Mouse (Mus musculus): Measurements from ENCODE around the gene Bcl7b. TPM values are rescaled to one million over a fixed set of nuclear protein-coding genes. Genes with fewer than 3 reads are reported as not detected.

Bcl7b gene
- polyA plus RNA-seq, 1 experiment = 64.4 TPM

DNA sequence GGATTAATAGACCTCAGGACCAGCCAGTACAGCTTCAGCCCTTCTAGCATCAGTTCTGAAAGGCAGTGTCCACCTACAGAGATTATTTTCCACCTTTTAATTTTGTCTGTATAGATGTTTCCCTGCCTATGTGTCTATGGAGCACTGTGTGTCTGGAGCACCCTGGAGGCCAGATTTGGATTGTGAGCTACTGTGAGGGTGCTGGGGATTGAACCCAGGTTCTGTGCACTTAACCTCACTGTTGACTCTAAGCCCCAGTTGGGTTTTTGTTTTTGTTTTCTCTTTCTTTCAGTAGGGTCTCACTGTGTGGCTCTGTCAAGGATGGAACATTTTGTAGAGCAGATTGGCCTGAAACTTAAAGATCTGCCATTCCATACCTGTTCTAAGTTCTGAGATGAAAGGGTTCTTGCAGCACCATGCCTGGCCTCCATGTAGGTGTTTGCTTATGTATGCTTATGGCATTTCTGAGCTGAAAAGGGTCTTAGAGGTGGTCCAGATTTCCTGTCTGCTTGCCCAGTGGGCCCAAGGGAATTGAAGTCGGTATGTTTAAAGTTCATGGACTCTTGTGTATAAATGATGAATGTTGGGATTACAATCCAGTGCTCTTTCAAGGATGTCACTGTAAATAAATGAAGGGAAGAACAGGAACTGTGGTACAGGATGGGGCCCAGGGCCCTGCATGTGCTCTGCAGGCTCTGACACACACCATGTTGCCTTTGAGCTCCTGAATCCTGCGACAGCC is 21.4 kb downstream of the Bcl7b start:
- TF ChIP-seq POLR2A (IDR thresholded peaks at IDR 0.05; ENCODE audit: borderline replicate concordance, insufficient read depth, low read length) = no peak
- TF ChIP-seq CTCF (IDR thresholded peaks at IDR 0.05; ENCODE audit: borderline replicate concordance, insufficient read depth, low read depth, low read length) = no peak
- H3K4me3 ChIP-seq (replicated peaks; ENCODE audit: insufficient read depth, low read depth, low read length) = no peak overlapping the region
- 14% methylated on average over 2 of the region's 2 CpGs for WGBS
- no peaks in the 10 kb centered on the region for H3K27me3 ChIP-seq (ENCODE audit: control insufficient read depth, insufficient read depth, low read length)
- no peak for DNase-seq
- H3K4me1 ChIP-seq (ENCODE audit: control insufficient read depth, insufficient read depth, low read length) = peaks cover 13% of the 10 kb centered on the region
- H3K27ac ChIP-seq (ENCODE audit: insufficient read depth, low read length) = no peak overlapping the region

DNA sequence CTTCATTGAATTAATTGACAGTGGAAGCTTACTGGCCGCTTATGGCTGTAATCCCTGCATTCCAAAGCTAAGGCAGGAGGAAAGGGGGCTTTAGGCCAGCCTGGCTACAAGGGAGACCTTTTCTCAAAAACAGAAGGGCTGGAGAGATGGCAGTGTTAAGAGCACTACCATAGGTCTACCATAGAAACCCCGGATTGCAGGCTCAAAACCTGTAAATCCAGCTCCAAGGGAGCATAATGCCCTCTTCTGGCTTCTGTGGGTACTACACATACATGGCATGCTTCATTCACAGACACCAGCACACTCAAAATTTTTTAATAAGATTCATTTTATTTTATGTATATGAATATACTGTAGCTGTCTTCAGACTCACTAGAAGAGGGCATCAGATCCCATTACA is 23.5 kb downstream of the Bcl7b start:
- no peak overlapping the region for H3K27ac ChIP-seq (ENCODE audit: insufficient read depth, low read length)
- peak; percentile 67; the same call in 1 of the 2 replicates for TF ChIP-seq CTCF (IDR thresholded peaks at IDR 0.05; ENCODE audit: borderline replicate concordance, insufficient read depth, low read depth, low read length)
- TF ChIP-seq POLR2A (IDR thresholded peaks at IDR 0.05; ENCODE audit: borderline replicate concordance, insufficient read depth, low read length) = no peak
- DNase-seq = peak; percentile 69 to 70
- 32% methylated on average over 2 of the region's 2 CpGs for WGBS
- H3K27me3 ChIP-seq (ENCODE audit: control insufficient read depth, insufficient read depth, low read length) = no peaks in the 10 kb centered on the region
- H3K4me1 ChIP-seq (ENCODE audit: control insufficient read depth, insufficient read depth, low read length) = peaks cover 13% of the 10 kb centered on the region
- H3K4me3 ChIP-seq (replicated peaks; ENCODE audit: insufficient read depth, low read depth, low read length) = peak overlapping the region; percentile 27

DNA sequence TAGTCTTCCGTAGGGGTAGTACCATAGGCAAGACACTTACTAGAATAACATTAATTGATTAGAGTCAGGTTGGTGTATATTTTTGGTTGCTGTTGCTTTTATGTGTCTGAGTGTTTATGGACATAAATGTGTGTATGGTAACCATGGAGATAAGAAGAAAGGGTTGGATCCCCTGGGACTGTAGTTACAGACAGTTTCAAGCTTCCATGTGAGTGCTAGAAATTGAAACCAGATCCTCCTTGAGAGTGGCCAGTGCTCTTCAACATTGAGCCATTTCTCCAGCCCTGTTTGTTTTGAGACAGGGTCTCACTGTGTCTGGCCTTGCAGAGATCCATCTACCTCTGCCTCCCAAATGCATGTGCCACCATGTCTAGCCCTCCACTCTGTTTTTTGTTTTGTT is 24.3 kb downstream of the Bcl7b start:
- no peak for DNase-seq
- WGBS = 90% methylated on average over 1 of the region's 1 CpGs
- Histone ChIP-seq H3K27ac (ENCODE audit: insufficient read depth, low read length) (no peak overlapping the region), H3K4me3 (replicated peaks; ENCODE audit: insufficient read depth, low read depth, low read length) (no peak overlapping the region), H3K4me1 (ENCODE audit: control insufficient read depth, insufficient read depth, low read length) (peaks cover 13% of the 10 kb centered on the region), H3K27me3 (ENCODE audit: control insufficient read depth, insufficient read depth, low read length) (no peaks in the 10 kb centered on the region)
- no peak for TF ChIP-seq CTCF (IDR thresholded peaks at IDR 0.05; ENCODE audit: borderline replicate concordance, insufficient read depth, low read depth, low read length)
- no peak for TF ChIP-seq POLR2A (IDR thresholded peaks at IDR 0.05; ENCODE audit: borderline replicate concordance, insufficient read depth, low read length)

DNA sequence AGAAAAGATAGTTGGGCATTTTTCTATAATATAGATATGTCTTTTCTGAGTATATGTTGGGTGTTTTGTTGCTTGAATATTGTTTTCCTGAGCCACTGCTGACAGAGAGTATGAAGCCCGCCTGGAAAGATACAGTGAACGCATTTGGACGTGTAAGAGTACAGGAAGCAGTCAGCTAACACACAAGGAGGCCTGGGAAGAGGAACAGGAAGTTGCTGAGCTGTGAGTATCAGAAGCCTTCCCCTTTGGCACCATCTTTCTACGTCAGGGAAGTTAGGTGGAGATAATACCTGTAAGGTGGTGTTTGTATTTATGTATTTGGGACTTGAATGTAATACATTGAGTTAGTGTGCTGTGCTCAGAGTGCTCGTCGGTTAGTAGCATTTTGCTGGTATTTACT is 28.3 kb downstream of the Bcl7b start:
- Histone ChIP-seq H3K4me3 (replicated peaks; ENCODE audit: insufficient read depth, low read depth, low read length) (no peak overlapping the region), H3K4me1 (ENCODE audit: control insufficient read depth, insufficient read depth, low read length) (peaks cover 7% of the 10 kb centered on the region; the same call in 1 of the 2 replicates), H3K27me3 (ENCODE audit: control insufficient read depth, insufficient read depth, low read length) (no peaks in the 10 kb centered on the region), H3K27ac (ENCODE audit: insufficient read depth, low read length) (no peak overlapping the region)
- no peak for DNase-seq
- WGBS = 62% methylated on average over 6 of the region's 6 CpGs
- TF ChIP-seq CTCF (IDR thresholded peaks at IDR 0.05; ENCODE audit: borderline replicate concordance, insufficient read depth, low read depth, low read length) (no peak), POLR2A (IDR thresholded peaks at IDR 0.05; ENCODE audit: borderline replicate concordance, insufficient read depth, low read length) (no peak)

DNA sequence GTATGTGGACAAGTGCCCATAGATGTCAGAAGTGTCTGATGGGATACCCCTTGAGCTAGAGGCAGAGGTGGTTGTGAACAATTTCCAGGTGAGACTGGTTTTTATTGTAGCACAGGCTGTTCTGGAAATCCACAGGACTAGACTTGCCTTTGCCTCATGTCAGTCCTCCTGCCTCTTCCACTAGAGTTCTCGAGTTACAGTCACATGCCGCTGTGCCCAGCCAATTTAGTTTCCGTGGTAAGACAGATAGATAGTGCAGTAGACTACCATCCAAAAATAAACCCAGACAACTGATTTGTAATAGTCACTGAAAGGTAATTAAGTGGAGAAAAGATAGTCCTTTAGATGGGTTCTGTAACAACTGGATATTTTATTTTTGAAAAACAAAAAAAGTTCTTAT is 34.7 kb downstream of the Bcl7b start:
- no peaks in the 10 kb centered on the region for H3K27me3 ChIP-seq (ENCODE audit: control insufficient read depth, insufficient read depth, low read length)
- 81% methylated on average over 3 of the region's 3 CpGs for WGBS
- H3K27ac ChIP-seq (ENCODE audit: insufficient read depth, low read length) = no peak overlapping the region
- no peaks in the 10 kb centered on the region for H3K4me1 ChIP-seq (ENCODE audit: control insufficient read depth, insufficient read depth, low read length)
- no peak for TF ChIP-seq POLR2A (IDR thresholded peaks at IDR 0.05; ENCODE audit: borderline replicate concordance, insufficient read depth, low read length)
- no peak for TF ChIP-seq CTCF (IDR thresholded peaks at IDR 0.05; ENCODE audit: borderline replicate concordance, insufficient read depth, low read depth, low read length)
- no peak overlapping the region for H3K4me3 ChIP-seq (replicated peaks; ENCODE audit: insufficient read depth, low read depth, low read length)
- DNase-seq = no peak

DNA sequence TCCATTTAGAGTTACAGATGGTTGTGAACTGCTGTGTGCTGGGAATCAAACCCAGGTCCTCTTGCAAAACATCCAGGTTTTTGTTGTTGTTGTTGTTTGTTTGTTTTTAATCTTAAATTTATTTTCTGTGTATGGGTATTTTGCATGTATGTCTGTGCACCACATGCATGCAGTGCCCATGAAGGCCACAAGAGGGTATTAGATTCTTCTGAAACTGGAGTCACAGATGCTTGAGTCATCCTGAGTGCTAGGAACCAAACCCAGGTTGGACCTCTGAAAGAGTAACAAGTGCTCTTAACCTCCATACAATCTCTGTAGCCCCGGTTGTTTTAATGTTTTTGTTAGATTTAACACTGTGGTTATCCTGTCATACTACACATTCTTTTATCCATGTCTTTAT is 40.1 kb downstream of the Bcl7b start:
- Histone ChIP-seq H3K4me1 (ENCODE audit: control insufficient read depth, insufficient read depth, low read length) (no peaks in the 10 kb centered on the region), H3K4me3 (replicated peaks; ENCODE audit: insufficient read depth, low read depth, low read length) (no peak overlapping the region), H3K27ac (ENCODE audit: insufficient read depth, low read length) (no peak overlapping the region), H3K27me3 (ENCODE audit: control insufficient read depth, insufficient read depth, low read length) (no peaks in the 10 kb centered on the region)
- no peak for TF ChIP-seq POLR2A (IDR thresholded peaks at IDR 0.05; ENCODE audit: borderline replicate concordance, insufficient read depth, low read length)
- TF ChIP-seq CTCF (IDR thresholded peaks at IDR 0.05; ENCODE audit: borderline replicate concordance, insufficient read depth, low read depth, low read length) = no peak
- DNase-seq = no peak
- 96% methylated on average over 1 of the region's 1 CpGs for WGBS

DNA sequence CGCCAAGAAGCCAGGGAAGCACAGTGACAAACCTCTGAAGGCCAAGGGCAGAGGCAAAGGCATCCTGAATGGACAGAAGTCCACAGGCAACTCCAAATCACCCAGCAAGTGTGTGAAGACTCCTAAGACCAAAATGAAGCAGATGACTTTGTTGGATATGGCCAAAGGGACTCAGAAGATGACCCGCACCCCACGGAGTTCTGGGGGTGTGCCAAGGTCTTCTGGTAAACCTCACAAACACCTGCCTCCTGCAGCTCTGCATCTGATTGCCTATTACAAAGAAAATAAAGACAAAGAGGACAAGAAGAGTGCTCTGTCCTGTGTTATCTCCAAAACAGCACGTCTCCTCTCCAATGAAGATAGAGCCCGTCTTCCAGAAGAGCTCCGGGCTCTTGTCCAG is 48.8 kb downstream of the Bcl7b start:
- WGBS = 56% methylated on average over 6 of the region's 6 CpGs
- no peak overlapping the region for H3K27ac ChIP-seq (ENCODE audit: insufficient read depth, low read length)
- H3K4me3 ChIP-seq (replicated peaks; ENCODE audit: insufficient read depth, low read depth, low read length) = no peak overlapping the region
- TF ChIP-seq CTCF (IDR thresholded peaks at IDR 0.05; ENCODE audit: borderline replicate concordance, insufficient read depth, low read depth, low read length) = no peak
- TF ChIP-seq POLR2A (IDR thresholded peaks at IDR 0.05; ENCODE audit: borderline replicate concordance, insufficient read depth, low read length) = no peak
- no peaks in the 10 kb centered on the region for H3K4me1 ChIP-seq (ENCODE audit: control insufficient read depth, insufficient read depth, low read length)
- H3K27me3 ChIP-seq (ENCODE audit: control insufficient read depth, insufficient read depth, low read length) = no peaks in the 10 kb centered on the region
- peak; percentile 43 to 47 for DNase-seq

DNA sequence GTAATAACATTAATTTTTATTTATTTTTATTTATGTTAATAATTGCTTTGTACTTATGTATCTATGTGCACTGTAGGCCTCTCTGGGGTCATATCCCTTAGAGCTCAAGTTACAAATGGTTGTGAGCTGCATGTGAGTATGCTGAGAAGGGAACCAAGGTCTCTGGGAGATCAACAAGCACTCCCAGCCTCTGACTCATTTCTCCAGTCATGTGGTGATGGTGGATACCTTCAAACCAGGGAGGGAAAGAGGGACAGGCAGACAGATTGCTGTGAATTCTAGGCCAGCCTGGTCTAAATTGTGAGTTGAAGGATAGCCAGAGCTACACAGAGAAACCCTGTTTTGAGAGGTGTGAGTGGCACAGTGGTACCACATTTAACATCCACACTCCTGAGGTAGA is 52.9 kb downstream of the Bcl7b start:
- Histone ChIP-seq H3K4me3 (replicated peaks; ENCODE audit: insufficient read depth, low read depth, low read length) (no peak overlapping the region), H3K4me1 (ENCODE audit: control insufficient read depth, insufficient read depth, low read length) (no peaks in the 10 kb centered on the region), H3K27ac (ENCODE audit: insufficient read depth, low read length) (no peak overlapping the region), H3K27me3 (ENCODE audit: control insufficient read depth, insufficient read depth, low read length) (no peaks in the 10 kb centered on the region)
- TF ChIP-seq POLR2A (IDR thresholded peaks at IDR 0.05; ENCODE audit: borderline replicate concordance, insufficient read depth, low read length) = no peak
- no peak for DNase-seq

Data from cerebellum, adult 2 months (tissue).